Mouse (Mus musculus) heart, postnatal 0 days (tissue): ENCODE results near the gene Atic. TPM values are rescaled to one million over a fixed set of nuclear protein-coding genes. Genes with fewer than 3 reads are reported as not detected.

ENCODE experiments used
- ATAC-seq: fragments of 200-750 bp; cut with Nextera tagmentation; 2 replicates; pipeline ENCODE4 v1.8.0; 2017; ENCODE audit warnings: low read depth, moderate number of reproducible peaks, moderate library complexity; ENCODE audit not compliant: insufficient read depth
- DNase-seq: peaks from one replicate; pipeline ENCODE4 v3.0.0-alpha.2; 2016; ENCODE audit warnings: low spot score
- H3K27ac ChIP-seq: fragments of 300-500 bp; sonication (generic); 2 replicates; pipeline ENCODE4 v1.5.1; 2014; ENCODE audit warnings: low read depth, mild to moderate bottlenecking
- H3K27me3 ChIP-seq: fragments of 300-500 bp; sonication (generic); 2 replicates; pipeline ENCODE4 v1.6.1; 2014; ENCODE audit warnings: low read length, mixed read lengths; ENCODE audit not compliant: control insufficient read depth, insufficient read depth
- H3K36me3 ChIP-seq: fragments of 300-500 bp; sonication (generic); replicated peaks from 2 replicates; pipeline ENCODE4 v1.6.1; 2014; ENCODE audit warnings: low read length, mixed read lengths; ENCODE audit not compliant: control insufficient read depth, insufficient read depth
- H3K4me1 ChIP-seq: fragments of 300-500 bp; sonication (generic); 2 replicates; pipeline ENCODE4 v1.6.1; 2014; ENCODE audit warnings: antibody characterized with exemption; ENCODE audit not compliant: control insufficient read depth, insufficient read depth
- H3K4me2 ChIP-seq: fragments of 300-500 bp; sonication (generic); 2 replicates; pipeline ENCODE4 v1.6.1; 2014; ENCODE audit warnings: low read depth, mild to moderate bottlenecking, low read length, moderate library complexity
- H3K4me3 ChIP-seq: fragments of 300-500 bp; sonication (generic); 2 replicates; pipeline ENCODE4 v1.5.1; 2014; ENCODE audit warnings: low read depth, low read length
- H3K9ac ChIP-seq: fragments of 300-500 bp; sonication (generic); replicated peaks from 2 replicates; pipeline ENCODE4 v1.6.1; 2014; ENCODE audit warnings: low read depth, low read length, mixed read lengths
- H3K9me3 ChIP-seq: fragments of 300-500 bp; sonication (generic); replicated peaks from 2 replicates; pipeline ENCODE4 v1.6.1; 2016; ENCODE audit warnings: low read length; ENCODE audit not compliant: control insufficient read depth
- CTCF ChIP-seq: IDR thresholded peaks from 2 replicates; pipeline ENCODE4 v1.5.1; 2016; ENCODE audit warnings: antibody characterized with exemption, control low read depth, low read depth
- EP300 ChIP-seq: IDR thresholded peaks from 2 replicates; pipeline ENCODE4 v1.6.1; 2016; ENCODE audit warnings: antibody characterized with exemption, low read depth
- WGBS: fragments of 180-500 bp; shearing (Covaris S2); extraction: QIAGEN DNeasy Blood & Tissue Kit; methylation state at CpG from one replicate; pipeline ENCODE4 v1.1.7; 2014; 5-methylcytosine and 5-hydroxymethylcytosine counted together
- polyA plus RNA-seq: library from polyadenylated mRNA; unstranded; fragments of >200 nt; fragmentation: Nextera tagmentation; extraction: Ambion mirVana; gene quantifications from 2 replicates; pipeline ENCODE4 v1.2.1, GENCODE M21; 2015
- total RNA-seq: library from RNA; depleted of rRNA; stranded (reverse); fragments of >200 nt; gene quantifications from 2 replicates; pipeline ENCODE4 v1.2.3, GENCODE M21; 2014; ENCODE audit warnings: low replicate concordance; rRNA removed

The Atic gene
- total and polyA plus RNA-seq, 2 experiments from 2014 or later = 23.3 to 29.5 TPM

- Histone ChIP-seq H3K4me2 (no peak overlapping the region), H3K4me1 (no peaks in the 10 kb centered on the region), H3K4me3 (no peak overlapping the region), H3K27ac (no peak overlapping the region), H3K27me3 (no peaks in the 10 kb centered on the region), H3K9ac (no peak overlapping the region), H3K9me3 (no peaks in the 10 kb centered on the region), H3K36me3 (peaks cover 76% of the 10 kb centered on the region)
- TF ChIP-seq EP300 (no peak), CTCF (no peak)
- 72% methylated on average over 8 of the region's 8 CpGs for WGBS
- ATAC-seq = no peak
- no peak for DNase-seq
Measured at GRCm38 (mm10) chr1:71614545-71615246, 57.7 kb downstream of the Atic start.

GRCm38 (mm10) chr1:71621526-71621925, 64.6 kb downstream of the Atic start:
- peaks cover 72% of the 10 kb centered on the region for H3K36me3 ChIP-seq
- 88% methylated on average over 2 of the region's 2 CpGs for WGBS
- no peak overlapping the region for H3K27ac ChIP-seq
- no peak for TF ChIP-seq CTCF
- TF ChIP-seq EP300 = no peak
- H3K27me3 ChIP-seq = no peaks in the 10 kb centered on the region
- no peaks in the 10 kb centered on the region for H3K4me1 ChIP-seq
- no peak overlapping the region for H3K9ac ChIP-seq
- H3K4me3 ChIP-seq = no peak overlapping the region
- H3K4me2 ChIP-seq = no peak overlapping the region
- H3K9me3 ChIP-seq = no peaks in the 10 kb centered on the region
- ATAC-seq (no peak), DNase-seq (no peak)

GRCm38 (mm10) chr1:71623625-71624024, 66.7 kb downstream of the Atic start:
- Histone ChIP-seq H3K36me3 (peaks cover 78% of the 10 kb centered on the region), H3K4me1 (no peaks in the 10 kb centered on the region)
- WGBS = 86% methylated on average over 6 of the region's 6 CpGs

More at GRCm38 (mm10) chr1:71623625-71624024, 66.7 kb downstream of the Atic start:
- ATAC-seq (no peak), DNase-seq (no peak)
- H3K4me2 ChIP-seq = no peak overlapping the region
- no peak for TF ChIP-seq EP300
- no peak for TF ChIP-seq CTCF
- H3K9me3 ChIP-seq = no peaks in the 10 kb centered on the region
- H3K4me3 ChIP-seq = no peak overlapping the region
- H3K27ac ChIP-seq = no peak overlapping the region
- H3K27me3 ChIP-seq = no peaks in the 10 kb centered on the region
- H3K9ac ChIP-seq = no peak overlapping the region

Other genes starting within 250 kb of the Atic start
- 0.08 and 0.57 TPM in 2 replicates for gene Abca12, start 142.2 kb upstream of the Atic start, total RNA-seq
- gene Abca12, start 142.2 kb upstream of the Atic start, polyA plus RNA-seq = 0.10 and 0.14 TPM in 2 replicates
- 234 and 249 TPM in 2 replicates for gene Fn1, start 96.0 kb downstream of the Atic start, total RNA-seq
- gene Fn1, start 96.0 kb downstream of the Atic start, polyA plus RNA-seq = 76.9 and 84.2 TPM in 2 replicates